Mouse (Mus musculus) left cerebral cortex, adult 11 months (tissue): ENCODE measurements around the gene Ccdc12.

Experiments used
- DNase-seq: peaks from one replicate; pipeline ENCODE4 v3.0.0; 2022; ENCODE audit warnings: low spot score

Gene Ccdc12

GRCm38 (mm10) chr9:110656249-110657221 is at the start of gene Ccdc12:
Gene Ccdc12 (plus strand): TSS chr9:110656503.
- peak; percentile 96 for DNase-seq

GRCm38 (mm10) chr9:110611471-110611870 is 44.8 kb upstream of the Ccdc12 start:
- no peak for DNase-seq

GRCm38 (mm10) chr9:110617081-110617480 is 39.2 kb upstream of the Ccdc12 start:
- no peak for DNase-seq

GRCm38 (mm10) chr9:110620180-110620579 is 36.1 kb upstream of the Ccdc12 start:
- no peak for DNase-seq

GRCm38 (mm10) chr9:110620685-110621084 is 35.6 kb upstream of the Ccdc12 start:
- DNase-seq = no peak

- no peak for DNase-seq
These were observed 33.6 kb upstream of the Ccdc12 start for GRCm38 (mm10) chr9:110622621-110623219.

GRCm38 (mm10) chr9:110623416-110624195 is 32.7 kb upstream of the Ccdc12 start:
- DNase-seq = no peak

- peak; percentile 83 for DNase-seq
These were observed 31.7 kb upstream of the Ccdc12 start, which contains the start of gene Nradd for GRCm38 (mm10) chr9:110624361-110625166. Gene Nradd (minus strand): TSS chr9:110624452.

- no peak for DNase-seq
These were observed 30.9 kb upstream of the Ccdc12 start for GRCm38 (mm10) chr9:110625350-110625908.

GRCm38 (mm10) chr9:110630171-110630570 is 26.1 kb upstream of the Ccdc12 start:
- no peak for DNase-seq

- DNase-seq = no peak
These were observed 25.1 kb upstream of the Ccdc12 start for GRCm38 (mm10) chr9:110631191-110631590.

- no peak for DNase-seq
These were observed 24.5 kb upstream of the Ccdc12 start for GRCm38 (mm10) chr9:110631651-110632275.

GRCm38 (mm10) chr9:110632671-110633070 is 23.6 kb upstream of the Ccdc12 start:
- no peak for DNase-seq

GRCm38 (mm10) chr9:110633882-110634281 is 22.4 kb upstream of the Ccdc12 start:
- DNase-seq = no peak

- DNase-seq = no peak
These were observed 21.1 kb upstream of the Ccdc12 start for GRCm38 (mm10) chr9:110635225-110635624.

GRCm38 (mm10) chr9:110638611-110639021 is 17.7 kb upstream of the Ccdc12 start:
- no peak for DNase-seq

GRCm38 (mm10) chr9:110641006-110641405 is 15.3 kb upstream of the Ccdc12 start:
- DNase-seq = no peak

- no peak for DNase-seq
These were observed 13.3 kb upstream of the Ccdc12 start for GRCm38 (mm10) chr9:110642812-110643524.

GRCm38 (mm10) chr9:110643787-110644186 is 12.5 kb upstream of the Ccdc12 start:
- no peak for DNase-seq

- DNase-seq = no peak
These were observed 12.0 kb upstream of the Ccdc12 start for GRCm38 (mm10) chr9:110644295-110644694.
